Mouse (Mus musculus) neural tube, embryonic 11.5 days (tissue): ENCODE data around the gene Slc15a1. TPM values are rescaled to one million over a fixed set of nuclear protein-coding genes. Genes with fewer than 3 reads are reported as not detected.
A peak's percentile ranks its signal among the peaks of the same experiment; 100 is the strongest.

Experiments
- ATAC-seq: fragments of 200-750 bp; cut with Nextera tagmentation; 2 replicates; pipeline ENCODE4 v1.8.0; 2017; ENCODE audit warnings: moderate number of reproducible peaks, mild to moderate bottlenecking, moderate TSS enrichment, moderate library complexity; ENCODE audit not compliant: insufficient read depth, low FRiP score, low TSS enrichment
- DNase-seq: peaks from one replicate; pipeline ENCODE4 v3.0.0-alpha.2; 2015; ENCODE audit warnings: low spot score
- H3K27ac ChIP-seq: fragments of 300-500 bp; sonication (generic); 2 replicates; pipeline ENCODE4 v1.5.1; 2014; ENCODE audit warnings: low read depth, mild to moderate bottlenecking, low read length
- H3K27me3 ChIP-seq: fragments of 300-500 bp; sonication (generic); 2 replicates; pipeline ENCODE4 v1.6.1; 2014; ENCODE audit warnings: mild to moderate bottlenecking, low read length, mixed read lengths; ENCODE audit not compliant: control insufficient read depth, insufficient read depth
- H3K36me3 ChIP-seq: fragments of 300-500 bp; sonication (generic); 2 replicates; pipeline ENCODE4 v1.6.1; 2014; ENCODE audit warnings: mild to moderate bottlenecking, low read length, moderate library complexity, mixed read lengths; ENCODE audit not compliant: control insufficient read depth, insufficient read depth
- H3K4me1 ChIP-seq: fragments of 300-500 bp; sonication (generic); 2 replicates; pipeline ENCODE4 v1.6.1; 2014; ENCODE audit warnings: low read length, mixed read lengths; ENCODE audit not compliant: control insufficient read depth, insufficient read depth
- H3K4me2 ChIP-seq: fragments of 300-500 bp; sonication (generic); 2 replicates; pipeline ENCODE4 v1.6.1; 2014; ENCODE audit warnings: low read depth, mild to moderate bottlenecking, moderate library complexity
- H3K4me3 ChIP-seq: fragments of 300-500 bp; sonication (generic); 2 replicates; pipeline ENCODE4 v1.5.1; 2014; ENCODE audit warnings: low read depth, low read length
- H3K9ac ChIP-seq: fragments of 300-500 bp; sonication (generic); 2 replicates; pipeline ENCODE4 v1.6.1; 2014; ENCODE audit warnings: mild to moderate bottlenecking, low read length
- H3K9me3 ChIP-seq: fragments of 300-500 bp; sonication (generic); 2 replicates; pipeline ENCODE4 v1.6.1; 2016; ENCODE audit warnings: low read length; ENCODE audit not compliant: control insufficient read depth
- WGBS: fragments of 180-500 bp; shearing (Covaris S2); extraction: QIAGEN DNeasy Blood & Tissue Kit; methylation state at CpG from one replicate; pipeline ENCODE4 v1.1.7; 2014; 5-methylcytosine and 5-hydroxymethylcytosine counted together
- polyA plus RNA-seq: library from polyadenylated mRNA; unstranded; fragments of >200 nt; fragmentation: Nextera tagmentation; extraction: Ambion mirVana; gene quantifications from 2 replicates; pipeline ENCODE4 v1.2.1, GENCODE M21; 2014

Slc15a1 gene
- polyA plus RNA-seq: not detected in 2 replicates

DNA sequence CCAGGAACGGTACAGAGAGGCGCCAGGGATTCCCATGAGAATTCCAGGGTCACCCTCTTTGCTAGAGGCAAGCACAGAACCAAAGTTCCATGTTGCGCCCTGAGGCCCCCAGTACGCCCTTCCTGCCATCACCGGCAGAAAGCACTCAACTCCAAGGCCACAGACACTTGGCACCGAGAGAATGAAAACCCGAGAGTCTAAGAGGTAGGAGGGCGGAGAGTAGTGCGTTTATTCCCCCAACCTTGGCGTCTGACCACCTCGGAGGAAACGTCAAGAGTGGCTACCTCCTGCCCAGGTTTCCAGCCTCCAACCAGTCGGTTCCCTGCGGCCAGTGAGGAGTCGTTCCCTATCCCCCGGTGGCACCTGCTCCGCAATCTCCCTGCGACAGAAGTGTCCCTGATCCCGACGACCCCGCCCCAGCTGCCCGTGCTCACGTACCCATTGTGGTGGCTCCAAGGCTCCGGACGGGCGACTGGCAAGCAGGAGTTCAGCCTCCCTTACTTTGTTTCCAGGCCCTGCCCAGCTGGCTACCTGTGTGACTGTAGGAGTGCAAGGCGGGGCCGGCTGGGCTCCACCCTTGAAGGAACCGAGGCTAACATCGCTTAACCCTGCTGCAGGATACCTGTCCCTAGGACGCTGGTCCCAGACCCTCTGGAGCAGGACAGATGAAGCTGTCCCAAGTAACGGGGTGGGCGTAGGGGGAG, at the start of gene Slc15a1:
TSS of gene Slc15a1 (minus strand) at position 472 of the 704 bp plus-strand sequence.
- peak; percentile 16 for DNase-seq
- Histone ChIP-seq H3K9ac (no peak within 1 kb of the TSS), H3K4me2 (peak within 1 kb of the TSS; percentile 26), H3K4me1 (no peaks in the 10 kb centered on the region), H3K9me3 (no peaks in the 10 kb centered on the region), H3K27ac (no peak within 1 kb of the TSS), H3K36me3 (no peaks in the 10 kb centered on the region), H3K27me3 (peaks cover 17% of the 10 kb centered on the region), H3K4me3 (no peak within 1 kb of the TSS)
- ATAC-seq: no peak
- WGBS: 10% methylated on average over 33 of the region's 33 CpGs

DNA sequence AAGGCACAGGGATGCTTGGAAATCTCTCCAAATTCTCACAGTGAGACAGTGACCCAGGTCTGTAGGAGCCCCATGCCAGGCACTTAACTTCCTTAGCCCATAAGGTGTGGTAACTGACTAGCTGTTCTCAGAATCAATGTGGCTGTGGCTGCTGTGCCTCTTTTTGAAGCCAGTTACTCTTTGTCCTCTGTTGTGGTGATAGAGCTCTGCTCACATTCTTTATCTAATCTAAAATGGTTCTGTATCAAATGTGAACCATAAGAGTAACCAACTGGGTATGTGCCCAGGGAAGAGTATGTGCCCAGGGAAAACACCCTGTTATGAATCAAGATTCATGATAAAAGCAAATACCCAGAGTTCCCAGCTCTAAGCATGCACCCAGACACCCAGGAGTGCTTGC, 48.7 kb upstream of the Slc15a1 start:
- no peaks in the 10 kb centered on the region for H3K27me3 ChIP-seq
- ATAC-seq (no peak), DNase-seq (no peak)
- no peak overlapping the region for H3K4me2 ChIP-seq
- H3K9me3 ChIP-seq: no peaks in the 10 kb centered on the region
- H3K4me3 ChIP-seq: no peak overlapping the region
- 0 out of 2 replicates have a peak, but pooled peaks cover 3% of the 10 kb centered on the region for H3K4me1 ChIP-seq
- H3K27ac ChIP-seq: no peak overlapping the region
- no peak overlapping the region for H3K9ac ChIP-seq
- H3K36me3 ChIP-seq: no peaks in the 10 kb centered on the region

DNA sequence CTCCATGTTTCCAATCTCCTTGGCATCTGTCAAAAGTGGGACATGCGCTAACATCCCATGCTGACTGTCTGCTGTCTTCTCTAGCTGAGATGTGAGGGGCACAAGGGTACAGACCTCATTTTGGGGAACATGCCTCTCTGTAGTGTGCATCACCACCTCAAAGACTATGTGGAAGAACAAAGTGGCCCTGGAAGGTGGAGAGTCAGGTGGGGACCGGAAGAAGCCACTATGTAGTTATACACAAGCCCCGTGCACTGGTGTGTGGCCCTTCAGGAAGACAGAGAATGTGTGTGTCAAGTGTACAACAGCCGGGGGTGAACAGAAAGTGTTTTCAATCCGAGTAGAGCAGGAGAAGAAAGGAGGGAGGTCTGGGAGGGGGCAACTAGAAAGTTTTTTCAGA, 47.5 kb upstream of the Slc15a1 start:
- H3K27ac ChIP-seq: no peak overlapping the region
- DNase-seq (no peak), ATAC-seq (no peak)
- WGBS: 82% methylated on average over 5 of the region's 5 CpGs
- H3K27me3 ChIP-seq: no peaks in the 10 kb centered on the region
- no peak overlapping the region for H3K9ac ChIP-seq
- no peak overlapping the region for H3K4me2 ChIP-seq
- H3K9me3 ChIP-seq: no peaks in the 10 kb centered on the region
- H3K4me3 ChIP-seq: no peak overlapping the region
- H3K4me1 ChIP-seq: 0 out of 2 replicates have a peak, but pooled peaks cover 3% of the 10 kb centered on the region
- no peaks in the 10 kb centered on the region for H3K36me3 ChIP-seq

DNA sequence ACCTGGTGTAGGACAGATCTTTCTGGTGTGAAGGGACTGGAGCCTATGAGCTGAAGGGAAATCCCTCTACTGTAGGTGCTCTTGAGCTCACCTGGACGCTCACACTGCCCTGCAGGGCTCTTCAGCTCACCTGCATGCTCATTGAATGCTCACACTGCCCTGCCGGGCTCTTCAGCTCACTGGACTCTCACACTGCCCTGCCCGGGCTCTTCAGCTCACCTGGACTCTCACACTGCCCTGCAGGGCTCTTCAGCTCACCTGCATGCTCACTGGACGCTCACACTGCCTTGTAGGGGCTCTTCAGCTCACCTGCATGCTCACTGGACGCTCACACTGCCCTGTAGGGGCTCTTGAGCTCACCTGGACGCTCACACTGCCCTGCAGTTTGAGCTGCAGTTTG, 44.8 kb upstream of the Slc15a1 start:
- Histone ChIP-seq H3K36me3 (no peaks in the 10 kb centered on the region), H3K27me3 (no peaks in the 10 kb centered on the region), H3K4me2 (no peak overlapping the region), H3K27ac (no peak overlapping the region), H3K4me3 (no peak overlapping the region), H3K9me3 (no peaks in the 10 kb centered on the region), H3K9ac (no peak overlapping the region), H3K4me1 (no peaks in the 10 kb centered on the region)
- 72% methylated on average over 6 of the region's 6 CpGs for whole genome bisulfite sequencing
- ATAC-seq (no peak), DNase-seq (no peak)

DNA sequence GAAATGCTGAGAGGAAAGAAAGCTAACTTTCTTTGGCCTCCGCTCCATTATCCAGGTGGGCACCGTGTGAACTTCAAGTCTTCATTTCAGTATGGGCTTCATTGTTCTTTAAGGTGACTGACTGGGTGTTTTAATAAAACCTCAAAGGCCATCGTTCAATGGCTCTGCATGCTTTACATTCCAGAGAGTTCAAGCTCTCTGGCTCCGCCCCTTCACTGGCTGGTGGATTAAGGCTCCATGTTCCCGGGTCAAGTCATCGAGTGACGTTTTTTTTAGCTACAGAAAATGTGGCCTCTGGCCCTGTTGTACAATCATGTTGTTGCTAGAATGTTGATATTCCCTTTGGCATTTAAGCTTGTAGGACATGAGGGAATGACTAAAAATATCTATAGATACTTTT, 42.7 kb upstream of the Slc15a1 start:
- H3K27ac ChIP-seq: no peak overlapping the region
- H3K27me3 ChIP-seq: no peaks in the 10 kb centered on the region
- no peak overlapping the region for H3K4me2 ChIP-seq
- no peaks in the 10 kb centered on the region for H3K4me1 ChIP-seq
- 60% methylated on average over 7 of the region's 7 CpGs for WGBS
- no peak for ATAC-seq
- H3K9me3 ChIP-seq: no peaks in the 10 kb centered on the region
- H3K4me3 ChIP-seq: no peak overlapping the region
- DNase-seq: no peak
- no peak overlapping the region for H3K9ac ChIP-seq
- no peaks in the 10 kb centered on the region for H3K36me3 ChIP-seq

DNA sequence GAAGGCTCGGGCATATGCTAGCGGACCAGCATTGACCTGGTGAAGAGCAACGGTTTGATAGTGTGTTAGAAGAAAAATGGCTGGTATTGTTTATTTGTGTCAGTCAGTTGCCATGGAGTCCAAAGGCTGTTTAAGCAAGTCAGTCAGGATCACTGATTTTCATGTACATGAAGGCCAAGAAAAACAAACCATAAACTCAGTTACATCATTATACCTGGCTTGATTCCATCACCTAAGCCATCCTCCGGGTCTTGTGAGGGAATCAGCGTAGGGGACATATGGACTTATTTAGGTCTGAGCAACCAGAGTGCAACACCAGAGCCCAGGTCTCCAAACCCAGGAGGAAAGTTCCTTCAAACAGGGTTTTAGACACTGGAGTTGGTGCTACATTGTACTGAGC, 41.6 kb upstream of the Slc15a1 start:
- ATAC-seq: no peak
- no peak overlapping the region for H3K4me2 ChIP-seq
- no peak overlapping the region for H3K4me3 ChIP-seq
- H3K27me3 ChIP-seq: no peaks in the 10 kb centered on the region
- H3K4me1 ChIP-seq: no peaks in the 10 kb centered on the region
- H3K9me3 ChIP-seq: no peaks in the 10 kb centered on the region
- H3K36me3 ChIP-seq: no peaks in the 10 kb centered on the region
- no peak for DNase-seq
- H3K27ac ChIP-seq: no peak overlapping the region
- WGBS: 94% methylated on average over 5 of the region's 5 CpGs
- no peak overlapping the region for H3K9ac ChIP-seq

DNA sequence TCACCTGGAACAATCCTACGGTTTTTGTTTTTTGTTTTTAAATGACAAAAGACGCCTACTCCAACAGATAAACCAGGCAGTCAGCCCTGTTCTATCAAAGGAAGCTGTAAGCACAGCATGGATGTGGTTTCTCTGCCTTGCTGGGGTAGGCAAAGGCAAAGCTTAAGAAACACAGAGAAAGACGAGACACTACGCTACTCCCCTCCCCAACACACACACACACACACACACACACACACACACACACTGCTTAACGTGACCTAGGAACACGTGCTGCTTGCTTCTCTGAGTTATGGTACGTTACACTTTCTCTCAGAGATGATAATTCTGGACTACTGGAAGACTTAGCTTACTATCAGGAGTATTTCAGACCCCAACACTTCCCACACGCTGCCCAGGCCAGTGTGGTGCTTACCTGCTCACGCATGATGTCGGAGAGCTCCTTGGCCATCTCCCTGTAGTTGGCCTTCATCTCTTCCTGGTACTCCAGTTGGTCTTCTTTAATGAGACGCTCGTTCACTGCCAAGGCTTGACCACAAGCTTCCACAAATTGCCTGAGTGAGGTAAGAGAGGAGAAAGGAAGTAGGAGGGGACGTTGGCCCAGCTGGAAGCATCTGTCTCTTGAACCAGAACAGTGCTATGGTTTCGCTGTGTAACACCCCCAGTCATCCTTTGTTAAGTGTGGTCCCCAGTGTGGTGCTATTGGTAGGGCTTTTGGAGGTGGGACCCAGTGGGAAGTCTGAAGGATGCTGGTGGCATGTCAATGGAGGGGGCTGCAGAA, 40.7 kb upstream of the Slc15a1 start:
- H3K9ac ChIP-seq: no peak overlapping the region
- H3K4me3 ChIP-seq: no peak overlapping the region
- H3K27me3 ChIP-seq: no peaks in the 10 kb centered on the region
- DNase-seq (no peak), ATAC-seq (no peak)
- H3K27ac ChIP-seq: no peak overlapping the region
- H3K4me1 ChIP-seq: no peaks in the 10 kb centered on the region
- WGBS: 89% methylated on average over 14 of the region's 14 CpGs
- H3K4me2 ChIP-seq: no peak overlapping the region
- no peaks in the 10 kb centered on the region for H3K36me3 ChIP-seq
- H3K9me3 ChIP-seq: no peaks in the 10 kb centered on the region

DNA sequence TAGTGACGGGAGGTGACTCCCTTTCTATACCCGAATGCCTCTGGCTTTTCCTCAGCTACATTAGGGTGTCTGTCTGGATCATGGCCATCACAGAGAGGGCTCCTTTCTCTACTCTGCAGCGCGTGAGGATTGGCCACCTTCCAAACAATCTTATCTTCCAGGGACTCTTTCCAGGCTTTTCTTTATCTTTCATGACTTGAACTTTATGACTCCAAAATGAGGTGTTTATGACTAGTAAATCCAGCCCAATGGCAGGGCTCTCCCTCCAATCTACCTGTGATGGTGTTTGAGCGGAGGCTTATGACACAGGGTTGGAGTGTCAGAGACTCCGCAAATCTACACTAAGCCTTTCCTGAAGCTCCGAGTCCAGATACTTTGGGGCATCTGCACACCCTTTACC, 36.2 kb upstream of the Slc15a1 start:
- ATAC-seq (no peak), DNase-seq (no peak)
- no peaks in the 10 kb centered on the region for H3K27me3 ChIP-seq
- no peak overlapping the region for H3K4me3 ChIP-seq
- H3K9me3 ChIP-seq: no peaks in the 10 kb centered on the region
- no peak overlapping the region for H3K4me2 ChIP-seq
- no peak overlapping the region for H3K27ac ChIP-seq
- H3K4me1 ChIP-seq: no peaks in the 10 kb centered on the region
- H3K9ac ChIP-seq: no peak overlapping the region
- no peaks in the 10 kb centered on the region for H3K36me3 ChIP-seq
- WGBS: 89% methylated on average over 7 of the region's 7 CpGs

DNA sequence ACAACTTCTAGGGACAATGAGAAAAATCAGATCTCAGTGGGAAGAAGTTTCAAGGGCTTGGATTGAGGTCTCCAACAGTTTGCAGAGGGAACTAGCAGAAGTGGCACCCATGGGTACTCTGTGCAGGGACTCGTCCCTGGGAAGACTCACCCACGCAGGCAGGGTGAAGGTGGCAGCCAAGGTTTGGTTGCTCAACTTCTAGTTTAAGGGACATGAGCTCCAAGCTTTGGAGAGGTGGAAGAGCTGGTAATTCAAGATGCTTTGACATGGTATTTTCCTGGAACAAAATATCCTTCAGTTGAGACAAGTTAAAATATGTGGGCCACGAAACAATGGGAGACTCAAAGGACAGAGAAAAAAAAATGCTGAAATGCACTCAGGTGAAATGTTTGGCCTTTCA, 29.4 kb upstream of the Slc15a1 start:
- no peak overlapping the region for H3K9ac ChIP-seq
- H3K36me3 ChIP-seq: no peaks in the 10 kb centered on the region
- no peak for DNase-seq
- no peak overlapping the region for H3K27ac ChIP-seq
- H3K4me2 ChIP-seq: no peak overlapping the region
- no peaks in the 10 kb centered on the region for H3K27me3 ChIP-seq
- no peaks in the 10 kb centered on the region for H3K4me1 ChIP-seq
- H3K9me3 ChIP-seq: no peaks in the 10 kb centered on the region
- ATAC-seq: no peak
- 83% methylated on average over 3 of the region's 3 CpGs for WGBS
- no peak overlapping the region for H3K4me3 ChIP-seq
